Mouse (Mus musculus): ENCODE measurements around the gene Uqcrh.

The Uqcrh gene

GRCm38 (mm10) chr4:116074861-116075620 lies at the start of gene Uqcrh, which contains the start of gene Lrrc41:
Gene Uqcrh, minus strand, starts transcription at chr4:116075071.
Gene Lrrc41, plus strand, starts transcription at chr4:116075269.
- DNase-seq (ENCODE audit: extremely low read depth, insufficient read length, low spot score) = peak; percentile 90

GRCm38 (mm10) chr4:116123602-116124519 lies 49.0 kb upstream of the Uqcrh start, which contains the start of the genes Rad54l and Pomgnt1:
Gene Rad54l, minus strand, starts transcription at chr4:116123690.
Gene Pomgnt1, plus strand, starts transcription at chr4:116123840.
- peak; percentile 86 for DNase-seq (ENCODE audit: extremely low read depth, insufficient read length, low spot score)

GRCm38 (mm10) chr4:116122762-116123161 lies 47.9 kb upstream of the Uqcrh start:
- DNase-seq (ENCODE audit: extremely low read depth, insufficient read length, low spot score) = peak; percentile 30

- no peak for DNase-seq (ENCODE audit: extremely low read depth, insufficient read length, low spot score)
These were observed 36.6 kb upstream of the Uqcrh start for GRCm38 (mm10) chr4:116111486-116111885.

- DNase-seq (ENCODE audit: extremely low read depth, insufficient read length, low spot score) = no peak
These were observed 35.8 kb upstream of the Uqcrh start for GRCm38 (mm10) chr4:116110695-116111094.

GRCm38 (mm10) chr4:116105278-116105677 lies 30.4 kb upstream of the Uqcrh start:
- no peak for DNase-seq (ENCODE audit: extremely low read depth, insufficient read length, low spot score)

- DNase-seq (ENCODE audit: extremely low read depth, insufficient read length, low spot score) = no peak
These were observed 26.1 kb upstream of the Uqcrh start for GRCm38 (mm10) chr4:116100959-116101358.

- DNase-seq (ENCODE audit: extremely low read depth, insufficient read length, low spot score) = no peak
These were observed 22.3 kb upstream of the Uqcrh start for GRCm38 (mm10) chr4:116097211-116097610.

GRCm38 (mm10) chr4:116096291-116096690 lies 21.4 kb upstream of the Uqcrh start:
- DNase-seq (ENCODE audit: extremely low read depth, insufficient read length, low spot score) = peak; percentile 49

GRCm38 (mm10) chr4:116088510-116089249 lies 13.8 kb upstream of the Uqcrh start:
- DNase-seq (ENCODE audit: extremely low read depth, insufficient read length, low spot score) = no peak

GRCm38 (mm10) chr4:116077240-116078095 lies 2.6 kb upstream of the Uqcrh start:
- no peak for DNase-seq (ENCODE audit: extremely low read depth, insufficient read length, low spot score)

- peak; percentile 77 for DNase-seq (ENCODE audit: extremely low read depth, insufficient read length, low spot score)
These were observed 1.7 kb upstream of the Uqcrh start for GRCm38 (mm10) chr4:116076369-116077231.

GRCm38 (mm10) chr4:116075631-116076368 lies 929 bp upstream of the Uqcrh start:
- DNase-seq (ENCODE audit: extremely low read depth, insufficient read length, low spot score) = peak; percentile 73

- DNase-seq (ENCODE audit: extremely low read depth, insufficient read length, low spot score) = no peak
These were observed 661 bp downstream of the Uqcrh start for GRCm38 (mm10) chr4:116074145-116074675.

- DNase-seq (ENCODE audit: extremely low read depth, insufficient read length, low spot score) = no peak
These were observed 1.7 kb downstream of the Uqcrh start for GRCm38 (mm10) chr4:116073146-116073545.

- no peak for DNase-seq (ENCODE audit: extremely low read depth, insufficient read length, low spot score)
These were observed 4.8 kb downstream of the Uqcrh start for GRCm38 (mm10) chr4:116070116-116070515.

- DNase-seq (ENCODE audit: extremely low read depth, insufficient read length, low spot score) = no peak
These were observed 11.0 kb downstream of the Uqcrh start for GRCm38 (mm10) chr4:116063855-116064254.
